Mouse (Mus musculus): ENCODE results near the gene Frem2.

GRCm38 (mm10) chr3:53655343-53655742 is 1.8 kb downstream of the Frem2 start:
- TF ChIP-seq CTCF (IDR thresholded peaks at IDR 0.05; ENCODE audit: low read depth) (no peak), EP300 (IDR thresholded peaks at IDR 0.05; ENCODE audit: low read depth) (no peak)

Measured in liver, postnatal 0 days (tissue).